Mouse (Mus musculus) fibroblast of lung, adult 2 months (primary cell): ENCODE results near the gene Pah.

Experiments used
- DNase-seq: peaks from one replicate; pipeline ENCODE4 v3.0.0-alpha.2; 2011; ENCODE audit warnings: low read depth

The Pah gene

GRCm38 (mm10) chr10:87503946-87504345 is 17.6 kb upstream of the Pah start:
- peak; percentile 7 for DNase-seq

GRCm38 (mm10) chr10:87508581-87508980 is 13.0 kb upstream of the Pah start:
- no peak for DNase-seq

GRCm38 (mm10) chr10:87513052-87513451 is 8.5 kb upstream of the Pah start:
- DNase-seq, result no peak

- no peak for DNase-seq
Observed at GRCm38 (mm10) chr10:87518585-87518984, 3.0 kb upstream of the Pah start.

GRCm38 (mm10) chr10:87520401-87521116 is 1.0 kb upstream of the Pah start:
- DNase-seq, result no peak

GRCm38 (mm10) chr10:87534172-87534571 is 12.6 kb downstream of the Pah start:
- no peak for DNase-seq

GRCm38 (mm10) chr10:87545759-87546158 is 24.2 kb downstream of the Pah start:
- DNase-seq, result no peak

GRCm38 (mm10) chr10:87546299-87547234 is 25.0 kb downstream of the Pah start:
- no peak for DNase-seq

- DNase-seq, result peak; percentile 14
Observed at GRCm38 (mm10) chr10:87552726-87553125, 31.1 kb downstream of the Pah start.

- DNase-seq, result no peak
Observed at GRCm38 (mm10) chr10:87556441-87556840, 34.8 kb downstream of the Pah start.

- no peak for DNase-seq
Observed at GRCm38 (mm10) chr10:87563818-87564217, 42.2 kb downstream of the Pah start.

- DNase-seq, result no peak
Observed at GRCm38 (mm10) chr10:87565712-87566111, 44.1 kb downstream of the Pah start.

GRCm38 (mm10) chr10:87572500-87572899 is 50.9 kb downstream of the Pah start:
- DNase-seq, result no peak

- DNase-seq, result no peak
Observed at GRCm38 (mm10) chr10:87586696-87587095, 65.1 kb downstream of the Pah start.

GRCm38 (mm10) chr10:87593916-87594315 is 72.3 kb downstream of the Pah start:
- no peak for DNase-seq

- DNase-seq, result peak; percentile 19
Observed at GRCm38 (mm10) chr10:87596361-87597074, 74.9 kb downstream of the Pah start.

GRCm38 (mm10) chr10:87597075-87597677 is 75.6 kb downstream of the Pah start:
- no peak for DNase-seq

- DNase-seq, result peak; percentile 58
Observed at GRCm38 (mm10) chr10:87602151-87602550, 80.6 kb downstream of the Pah start.

GRCm38 (mm10) chr10:87625196-87625595 is 103.6 kb downstream of the Pah start:
- DNase-seq, result no peak
